Mouse (Mus musculus) cortical plate, adult 2 months (tissue): ENCODE measurements around the gene Alyref. TPM values are rescaled to one million over a fixed set of nuclear protein-coding genes. Genes with fewer than 3 reads are reported as not detected.
"Not testable (repeated sequence)": the region's sequence is repeated elsewhere in the genome, so short reads cannot be mapped to it uniquely, and the experiment has no call there.

ENCODE experiments used
- H3K27ac ChIP-seq: fragments of 200-500 bp; 2 replicates; pipeline ENCODE4 v1.5.1; 2012; ENCODE audit warnings: low read length, control low read depth, inconsistent platforms; ENCODE audit not compliant: insufficient read depth
- H3K4me1 ChIP-seq: fragments of 200-500 bp; 2 replicates; pipeline ENCODE4 v1.6.1; 2011; ENCODE audit warnings: low read length; ENCODE audit not compliant: control insufficient read depth, insufficient read depth
- H3K4me3 ChIP-seq: fragments of 200-500 bp; 2 replicates; pipeline ENCODE4 v1.5.1; 2011; ENCODE audit warnings: mild to moderate bottlenecking, low read length, control low read depth; ENCODE audit not compliant: insufficient read depth
- CTCF ChIP-seq: fragments of 200-500 bp; IDR thresholded peaks from 2 replicates; pipeline ENCODE4 v1.5.1; 2011; ENCODE audit warnings: mild to moderate bottlenecking, control low read depth, low read length; ENCODE audit not compliant: insufficient read depth; ENCODE audit errors: extremely low read depth
- POLR2A ChIP-seq: fragments of 200-500 bp; IDR thresholded peaks from 2 replicates; pipeline ENCODE4 v1.6.1; 2011; ENCODE audit warnings: mild to moderate bottlenecking, low read length, control low read depth; ENCODE audit not compliant: insufficient read depth; ENCODE audit errors: extremely low read depth
- polyA plus RNA-seq: library from polyadenylated mRNA; depleted of rRNA; stranded (reverse); fragments of >200 nt; gene quantifications from 2 replicates; pipeline ENCODE4 v1.2.3, GENCODE M21; 2012

Gene Alyref
- polyA plus RNA-seq, 1 experiment: 42.1 TPM

DNA sequence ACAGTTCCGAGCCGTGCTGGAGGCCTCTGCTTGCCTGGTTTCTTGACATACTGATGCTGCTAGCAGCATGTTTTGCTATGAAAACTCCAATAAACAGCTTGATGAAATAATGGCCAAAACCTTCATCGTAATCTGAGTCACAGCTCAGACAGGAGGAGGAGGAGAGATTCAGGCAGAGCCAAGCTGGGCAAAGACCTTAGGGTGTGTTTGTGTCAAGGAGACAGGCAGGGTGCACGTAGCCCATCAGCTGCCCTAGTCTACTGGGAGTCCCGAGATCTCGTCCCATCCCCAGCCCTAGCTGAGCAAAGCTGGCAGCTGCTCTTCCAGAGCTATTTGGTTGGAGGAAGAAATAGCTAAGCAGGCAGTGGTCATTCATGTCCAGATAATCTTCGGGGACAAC is 7.5 kb upstream of the Alyref start:
- Histone ChIP-seq H3K4me3 (no peak overlapping the region), H3K4me1 (0 out of 2 replicates have a peak, but pooled peaks cover 2% of the 10 kb centered on the region), H3K27ac (no peak overlapping the region)
- TF ChIP-seq CTCF (no peak), POLR2A (no peak)

DNA sequence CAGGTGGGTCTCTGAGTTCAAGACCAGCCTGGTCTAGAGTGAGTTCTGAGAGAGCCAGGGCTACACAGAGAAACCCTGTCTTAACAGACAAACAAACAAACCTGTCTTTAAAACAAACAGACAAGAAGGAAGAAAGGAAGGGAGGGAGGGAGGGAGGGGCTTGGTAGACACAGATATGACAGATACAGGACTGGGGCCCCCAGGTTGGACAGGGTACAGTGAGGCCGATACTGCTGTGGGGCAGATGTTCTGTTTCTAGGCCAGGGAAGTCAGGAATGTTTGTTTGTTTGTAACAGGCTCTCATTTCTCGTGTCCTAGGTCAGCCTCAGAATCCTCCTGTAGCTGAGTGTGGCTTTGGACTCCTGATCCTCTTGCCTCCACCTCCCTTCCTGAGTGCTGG is 5.4 kb upstream of the Alyref start:
- Histone ChIP-seq H3K4me3 (no peak overlapping the region), H3K27ac (no peak overlapping the region), H3K4me1 (0 out of 2 replicates have a peak, but pooled peaks cover 1% of the 10 kb centered on the region)
- no peak for TF ChIP-seq CTCF
- TF ChIP-seq POLR2A: no peak

GRCm38 (mm10) chr11:120600716-120601115 is 2.6 kb upstream of the Alyref start:
- TF ChIP-seq CTCF: no peak
- TF ChIP-seq POLR2A: no peak

GRCm38 (mm10) chr11:120598990-120599549 is 905 bp upstream of the Alyref start:
- TF ChIP-seq POLR2A: no peak
- no peak for TF ChIP-seq CTCF
- Histone ChIP-seq H3K4me1 (peaks cover 3% of the 10 kb centered on the region; the same call in 1 of the 2 replicates), H3K27ac (no peak overlapping the region), H3K4me3 (peak overlapping the region; percentile 57)

More at GRCm38 (mm10) chr11:120600716-120601115, 2.6 kb upstream of the Alyref start:
- Histone ChIP-seq H3K4me3 (no peak overlapping the region), H3K4me1 (peaks cover 3% of the 10 kb centered on the region; the same call in 1 of the 2 replicates), H3K27ac (no peak overlapping the region)

GRCm38 (mm10) chr11:120597240-120598235 is 627 bp downstream of the Alyref start:
- no peak overlapping the region for H3K27ac ChIP-seq
- H3K4me1 ChIP-seq: peaks cover 3% of the 10 kb centered on the region; the same call in 1 of the 2 replicates
- H3K4me3 ChIP-seq: peak overlapping the region; percentile 57
- TF ChIP-seq POLR2A (no peak), CTCF (no peak)

- Histone ChIP-seq H3K4me1 (no peaks in the 10 kb centered on the region), H3K4me3 (no peak overlapping the region), H3K27ac (no peak overlapping the region)
- TF ChIP-seq POLR2A (no peak), CTCF (no peak)
These were observed 9.6 kb downstream of the Alyref start for GRCm38 (mm10) chr11:120588531-120588930.

- no peak for TF ChIP-seq POLR2A
- H3K4me1 ChIP-seq: peaks cover 2% of the 10 kb centered on the region; the same call in 1 of the 2 replicates
- no peak overlapping the region for H3K27ac ChIP-seq
- H3K4me3 ChIP-seq: no peak overlapping the region
These were observed 14.2 kb downstream of the Alyref start for GRCm38 (mm10) chr11:120583937-120584336.

- H3K4me3 ChIP-seq: not testable (repeated sequence)
These were observed 15.2 kb downstream of the Alyref start for GRCm38 (mm10) chr11:120582982-120583293.

DNA sequence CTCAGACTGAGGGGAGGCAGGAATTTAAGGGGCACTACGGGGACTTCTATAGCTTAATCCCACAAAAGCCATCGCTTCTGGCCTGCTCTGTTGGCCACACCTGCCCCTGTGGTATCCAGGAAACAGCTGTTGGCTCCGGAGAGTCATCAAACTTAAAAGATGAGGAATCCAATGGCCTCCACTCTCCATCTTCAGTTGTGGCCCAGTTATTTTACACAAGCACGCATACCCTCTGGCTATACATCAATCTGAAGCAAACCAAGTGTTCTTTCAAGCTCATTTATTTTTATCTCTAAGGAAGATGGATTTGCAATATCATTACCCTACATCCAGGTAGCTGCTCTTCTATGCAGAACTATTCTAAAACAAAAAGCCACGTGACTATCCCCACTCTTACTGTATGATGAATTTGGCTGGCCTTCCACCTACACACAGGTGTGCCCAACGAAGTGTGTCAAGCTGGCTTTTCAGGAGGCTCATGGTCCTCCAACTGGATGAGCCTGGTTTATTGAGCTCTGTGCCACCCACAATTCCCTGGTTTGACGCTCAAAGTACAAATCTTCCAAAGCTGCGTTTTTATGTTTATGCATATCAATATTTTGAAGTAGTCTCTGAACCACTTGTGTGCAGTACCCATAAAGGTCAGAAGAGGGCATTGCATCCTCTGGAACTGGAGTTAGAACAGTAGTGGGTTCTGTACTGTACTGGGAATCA is 15.7 kb downstream of the Alyref start:
- H3K4me1 ChIP-seq: peaks cover 2% of the 10 kb centered on the region; the same call in 1 of the 2 replicates
- peak overlapping the region; percentile 85 for H3K27ac ChIP-seq
- TF ChIP-seq POLR2A (no peak), CTCF (peak; percentile 21; the same call in 1 of the 2 replicates)
- H3K4me3 ChIP-seq: peak overlapping the region; percentile 81

More at GRCm38 (mm10) chr11:120582982-120583293, 15.2 kb downstream of the Alyref start:
- H3K4me1 ChIP-seq, H3K27ac ChIP-seq: not testable (repeated sequence)
